Mouse (Mus musculus): ENCODE measurements around the gene Prkca.

GRCm38 (mm10) chr11:108054647-108055046 lies 289.1 kb downstream of the Prkca start:
- TF ChIP-seq POLR2A (IDR thresholded peaks at IDR 0.05; ENCODE audit: borderline replicate concordance, insufficient read depth, low read length) (no peak), CTCF (IDR thresholded peaks at IDR 0.05; ENCODE audit: borderline replicate concordance, insufficient read depth, low read depth, low read length) (no peak)

Measured in cerebellum, adult 2 months (tissue).